Mouse (Mus musculus) induced T-regulatory cell, adult 2 months (primary cell): Measurements from ENCODE around the gene Gm21936.
"Not testable (repeated sequence)": the region's sequence is repeated elsewhere in the genome, so short reads cannot be mapped to it uniquely, and the experiment has no call there.

Experiments
- DNase-seq: peaks from one replicate; pipeline ENCODE4 v3.0.0-alpha.2; 2012; ENCODE audit warnings: low read depth

The Gm21936 gene

GRCm38 (mm10) chr12:87795212-87795611, at the start of gene Gm21936:
Gm21936 (plus strand) TSS chr12:87795512.
- DNase-seq, result not testable (repeated sequence)

GRCm38 (mm10) chr12:87775655-87776054, 19.7 kb upstream of the Gm21936 start, which contains the start of gene Gm21319:
Gm21319 (minus strand) TSS chr12:87775755.
- not testable (repeated sequence) for DNase-seq

- DNase-seq, result not testable (repeated sequence)
Measured at GRCm38 (mm10) chr12:87797971-87798370, 2.7 kb downstream of the Gm21936 start.

- not testable (repeated sequence) for DNase-seq
Measured at GRCm38 (mm10) chr12:87816277-87816676, 21.0 kb downstream of the Gm21936 start, which contains the start of gene BB287469. BB287469 (plus strand) TSS chr12:87816577.

- not testable (repeated sequence) for DNase-seq
Measured at GRCm38 (mm10) chr12:87842239-87842638, 46.9 kb downstream of the Gm21936 start, which contains the start of gene Gm2001. Gm2001 (minus strand) TSS chr12:87842339.
